Mouse (Mus musculus): ENCODE measurements around the gene Rcan3. TPM values are rescaled to one million over a fixed set of nuclear protein-coding genes. Genes with fewer than 3 reads are reported as not detected.

Rcan3 gene
- polyA plus RNA-seq, 1 experiment from 2014 or later, result 17.8 TPM

GRCm38 (mm10) chr4:135394666-135395065 lies 39.0 kb downstream of the Rcan3 start:
- Histone ChIP-seq H3K4me1 (replicated peaks; ENCODE audit: insufficient read depth, low read length) (peaks cover 7% of the 10 kb centered on the region; the same call in 1 of the 2 replicates), H3K9ac (ENCODE audit: low read depth, low read length) (no peak overlapping the region), H3K36me3 (ENCODE audit: insufficient read depth, low read length) (no peaks in the 10 kb centered on the region), H3K4me3 (replicated peaks; ENCODE audit: low read depth, low read length) (no peak overlapping the region), H3K4me2 (ENCODE audit: low read length) (no peak overlapping the region), H3K27me3 (ENCODE audit: insufficient read depth, low read length) (no peaks in the 10 kb centered on the region), H3K9me3 (replicated peaks; ENCODE audit: low read length) (no peaks in the 10 kb centered on the region), H3K27ac (no peak overlapping the region)
- no peak for TF ChIP-seq CTCF (IDR thresholded peaks at IDR 0.05; ENCODE audit: low read depth)
- no peak for ATAC-seq (replicated peaks; ENCODE audit: low FRiP score, low read depth)
- DNase-seq (ENCODE audit: low spot score), result no peak
- WGBS, result 81% methylated on average over 7 of the region's 7 CpGs

DNA sequence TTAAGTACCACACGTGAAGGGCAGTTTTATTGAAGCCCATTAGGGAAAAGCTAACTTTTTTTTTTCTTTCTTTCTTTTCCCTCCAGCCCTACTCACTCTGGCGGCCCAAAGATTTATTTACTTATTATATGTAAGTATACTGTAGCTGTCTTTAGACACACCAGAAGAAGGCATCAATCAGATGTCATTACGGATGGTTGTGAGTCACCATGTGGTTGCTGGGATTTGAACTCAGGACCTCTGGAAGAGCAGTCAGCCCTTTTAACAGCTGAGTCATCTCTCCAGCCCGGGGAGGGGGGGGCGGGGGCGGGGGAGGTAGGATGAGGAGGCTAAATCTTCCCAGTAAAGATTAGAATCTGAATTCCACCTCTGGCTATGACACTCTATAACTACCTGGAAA lies 40.3 kb downstream of the Rcan3 start:
- Histone ChIP-seq H3K9ac (ENCODE audit: low read depth, low read length) (no peak overlapping the region), H3K36me3 (ENCODE audit: insufficient read depth, low read length) (no peaks in the 10 kb centered on the region), H3K4me1 (replicated peaks; ENCODE audit: insufficient read depth, low read length) (peaks cover 7% of the 10 kb centered on the region; the same call in 1 of the 2 replicates), H3K27me3 (ENCODE audit: insufficient read depth, low read length) (no peaks in the 10 kb centered on the region), H3K9me3 (replicated peaks; ENCODE audit: low read length) (no peaks in the 10 kb centered on the region), H3K4me3 (replicated peaks; ENCODE audit: low read depth, low read length) (no peak overlapping the region), H3K27ac (no peak overlapping the region), H3K4me2 (ENCODE audit: low read length) (no peak overlapping the region)
- no peak for DNase-seq (ENCODE audit: low spot score)
- no peak for TF ChIP-seq CTCF (IDR thresholded peaks at IDR 0.05; ENCODE audit: low read depth)
- 57% methylated on average over 6 of the region's 6 CpGs for WGBS
- no peak for ATAC-seq (replicated peaks; ENCODE audit: low FRiP score, low read depth)

- no peak overlapping the region for H3K9ac ChIP-seq (ENCODE audit: low read depth, low read length)
- WGBS, result 90% methylated on average over 3 of the region's 3 CpGs
- no peak for TF ChIP-seq CTCF (IDR thresholded peaks at IDR 0.05; ENCODE audit: low read depth)
- H3K9me3 ChIP-seq (replicated peaks; ENCODE audit: low read length), result no peaks in the 10 kb centered on the region
- no peak overlapping the region for H3K4me2 ChIP-seq (ENCODE audit: low read length)
- ATAC-seq (replicated peaks; ENCODE audit: low FRiP score, low read depth) (no peak), DNase-seq (ENCODE audit: low spot score) (no peak)
- H3K27ac ChIP-seq, result no peak overlapping the region
- H3K36me3 ChIP-seq (ENCODE audit: insufficient read depth, low read length), result no peaks in the 10 kb centered on the region
- H3K4me1 ChIP-seq (replicated peaks; ENCODE audit: insufficient read depth, low read length), result peaks cover 2% of the 10 kb centered on the region; the same call in 1 of the 2 replicates
- no peaks in the 10 kb centered on the region for H3K27me3 ChIP-seq (ENCODE audit: insufficient read depth, low read length)
- no peak overlapping the region for H3K4me3 ChIP-seq (replicated peaks; ENCODE audit: low read depth, low read length)
Observed at GRCm38 (mm10) chr4:135392801-135393200, 40.9 kb downstream of the Rcan3 start.

GRCm38 (mm10) chr4:135391014-135391413 lies 42.6 kb downstream of the Rcan3 start:
- Histone ChIP-seq H3K4me3 (replicated peaks; ENCODE audit: low read depth, low read length) (no peak overlapping the region), H3K36me3 (ENCODE audit: insufficient read depth, low read length) (no peaks in the 10 kb centered on the region), H3K4me1 (replicated peaks; ENCODE audit: insufficient read depth, low read length) (no peaks in the 10 kb centered on the region), H3K27ac (no peak overlapping the region), H3K27me3 (ENCODE audit: insufficient read depth, low read length) (no peaks in the 10 kb centered on the region), H3K9me3 (replicated peaks; ENCODE audit: low read length) (no peaks in the 10 kb centered on the region), H3K9ac (ENCODE audit: low read depth, low read length) (no peak overlapping the region), H3K4me2 (ENCODE audit: low read length) (no peak overlapping the region)
- DNase-seq (ENCODE audit: low spot score) (no peak), ATAC-seq (replicated peaks; ENCODE audit: low FRiP score, low read depth) (no peak)
- 58% methylated on average over 6 of the region's 6 CpGs for WGBS
- TF ChIP-seq CTCF (IDR thresholded peaks at IDR 0.05; ENCODE audit: low read depth), result no peak

GRCm38 (mm10) chr4:135385614-135386013 lies 48.0 kb downstream of the Rcan3 start:
- no peak for TF ChIP-seq CTCF (IDR thresholded peaks at IDR 0.05; ENCODE audit: low read depth)
- Histone ChIP-seq H3K4me1 (replicated peaks; ENCODE audit: insufficient read depth, low read length) (no peaks in the 10 kb centered on the region), H3K4me3 (replicated peaks; ENCODE audit: low read depth, low read length) (no peak overlapping the region), H3K9me3 (replicated peaks; ENCODE audit: low read length) (no peaks in the 10 kb centered on the region), H3K36me3 (ENCODE audit: insufficient read depth, low read length) (no peaks in the 10 kb centered on the region), H3K27ac (no peak overlapping the region), H3K27me3 (ENCODE audit: insufficient read depth, low read length) (no peaks in the 10 kb centered on the region), H3K9ac (ENCODE audit: low read depth, low read length) (no peak overlapping the region), H3K4me2 (ENCODE audit: low read length) (0 out of 2 replicates have a peak overlapping the region, but pooled peaks have one; percentile 13)
- WGBS, result 44% methylated on average over 10 of the region's 10 CpGs
- DNase-seq (ENCODE audit: low spot score) (peak; percentile 13), ATAC-seq (replicated peaks; ENCODE audit: low FRiP score, low read depth) (peak; percentile 44; the same call in 1 of the 2 replicates)

DNA sequence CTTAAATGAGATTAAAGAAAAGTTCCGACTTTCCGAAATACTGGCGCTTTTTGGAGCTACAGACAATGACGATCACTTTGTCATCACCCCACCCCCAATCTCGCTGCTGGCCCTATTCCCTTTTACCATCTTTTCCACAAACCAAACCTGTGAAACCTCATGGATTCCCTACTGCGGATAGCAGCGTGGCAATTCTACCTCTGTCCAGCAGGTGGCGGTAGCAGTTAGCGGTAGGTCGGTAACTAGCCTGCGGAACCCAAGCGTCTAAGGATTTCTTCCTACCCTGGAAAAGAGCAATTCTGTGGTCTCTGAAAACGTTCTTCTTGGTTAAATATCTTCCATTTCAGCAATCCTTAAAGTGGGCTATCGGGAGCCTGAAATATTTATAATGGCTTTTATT lies 51.3 kb downstream of the Rcan3 start:
- Histone ChIP-seq H3K4me3 (replicated peaks; ENCODE audit: low read depth, low read length) (no peak overlapping the region), H3K9me3 (replicated peaks; ENCODE audit: low read length) (no peaks in the 10 kb centered on the region), H3K4me1 (replicated peaks; ENCODE audit: insufficient read depth, low read length) (no peaks in the 10 kb centered on the region), H3K27ac (no peak overlapping the region), H3K36me3 (ENCODE audit: insufficient read depth, low read length) (no peaks in the 10 kb centered on the region), H3K27me3 (ENCODE audit: insufficient read depth, low read length) (no peaks in the 10 kb centered on the region), H3K9ac (ENCODE audit: low read depth, low read length) (no peak overlapping the region), H3K4me2 (ENCODE audit: low read length) (no peak overlapping the region)
- 6% methylated on average over 14 of the region's 14 CpGs for WGBS
- ATAC-seq (replicated peaks; ENCODE audit: low FRiP score, low read depth) (0 out of 2 replicates have a peak, but pooled peaks have one; percentile 21), DNase-seq (ENCODE audit: low spot score) (peak; percentile 92)
- peak; percentile 99 for TF ChIP-seq CTCF (IDR thresholded peaks at IDR 0.05; ENCODE audit: low read depth)

DNA sequence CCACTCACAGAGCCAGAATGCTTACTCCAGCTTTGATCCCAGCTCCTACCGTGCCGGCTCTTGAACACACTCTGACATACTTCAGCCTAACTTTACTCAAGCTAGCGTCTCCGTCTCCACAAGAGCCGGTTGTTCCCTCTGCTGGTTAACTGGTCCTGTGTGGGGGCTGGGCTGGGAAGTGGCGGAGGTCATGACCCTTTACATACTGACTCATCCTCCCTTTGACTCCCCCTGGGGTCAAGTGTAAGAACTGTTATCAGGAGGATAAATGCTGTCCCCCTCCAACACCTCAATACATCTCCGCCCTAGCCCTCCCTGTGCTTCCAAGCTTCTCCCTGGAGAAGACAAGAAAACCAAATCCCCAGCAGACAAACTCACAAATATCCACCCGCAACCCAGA lies 52.3 kb downstream of the Rcan3 start:
- Histone ChIP-seq H3K9me3 (replicated peaks; ENCODE audit: low read length) (no peaks in the 10 kb centered on the region), H3K9ac (ENCODE audit: low read depth, low read length) (no peak overlapping the region), H3K36me3 (ENCODE audit: insufficient read depth, low read length) (no peaks in the 10 kb centered on the region), H3K27me3 (ENCODE audit: insufficient read depth, low read length) (no peaks in the 10 kb centered on the region), H3K4me3 (replicated peaks; ENCODE audit: low read depth, low read length) (no peak overlapping the region), H3K4me2 (ENCODE audit: low read length) (no peak overlapping the region), H3K4me1 (replicated peaks; ENCODE audit: insufficient read depth, low read length) (no peaks in the 10 kb centered on the region), H3K27ac (no peak overlapping the region)
- 45% methylated on average over 8 of the region's 8 CpGs for WGBS
- TF ChIP-seq CTCF (IDR thresholded peaks at IDR 0.05; ENCODE audit: low read depth), result no peak
- ATAC-seq (replicated peaks; ENCODE audit: low FRiP score, low read depth) (no peak), DNase-seq (ENCODE audit: low spot score) (no peak)

Measured in kidney, postnatal 0 days (tissue).